ENCODE assay signal across 15 mouse cellular contexts in the genomic region with DNA sequence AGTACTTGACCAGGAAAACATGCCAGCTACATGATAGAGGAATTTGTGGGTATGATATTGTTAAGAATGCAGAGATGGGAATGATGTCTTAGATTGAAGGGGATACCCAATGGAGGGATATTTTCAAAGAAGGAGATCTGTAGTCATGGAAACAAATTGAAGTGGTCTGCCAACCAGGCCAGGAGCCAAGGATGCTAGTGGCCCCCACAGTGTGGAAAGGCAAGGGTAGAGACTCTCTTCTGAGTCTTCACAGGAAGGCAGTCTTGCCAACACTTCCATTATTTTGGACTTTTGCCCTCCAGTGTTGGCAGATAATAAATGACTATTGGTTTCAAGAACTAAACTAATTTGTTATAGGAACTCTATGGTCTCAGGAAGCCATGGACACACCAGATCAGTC.
"Had no signal": no experiment of that assay in that cellular context is flagged by ENCODE, and none has a peak within 500 bp of the region (broad histone marks: within the 10 kb centered on the region; RNA-seq: fewer than 3 reads in every experiment).

No protein-coding gene starts in this region.

- H3K36me3 ChIP-seq: limb, embryonic 12.5 days; liver, embryonic 13.5 days; lung, embryonic 15.5 days; midbrain, embryonic 12.5 days had no signal

- H3K9ac ChIP-seq: limb, embryonic 12.5 days; liver, embryonic 13.5 days; liver, postnatal 0 days; lung, embryonic 15.5 days; midbrain, embryonic 12.5 days had no signal

- H3K4me3 ChIP-seq: left cerebral cortex, adult 2 months; limb, embryonic 12.5 days; liver, embryonic 13.5 days; lung, embryonic 15.5 days; megakaryocyte, embryonic 14.5 days; midbrain, embryonic 12.5 days had no signal

- DNase-seq: kidney, postnatal 25 days; liver; liver, embryonic 13.5 days; liver, postnatal 0 days; lung, postnatal 14 days; right cerebral cortex, adult 18-20 months; right cerebral cortex, postnatal 25 days; thymus, postnatal 36 days had no signal

- H3K4me2 ChIP-seq: limb, embryonic 12.5 days; liver, embryonic 13.5 days; lung, embryonic 15.5 days; midbrain, embryonic 12.5 days had no signal

- ATAC-seq: liver, postnatal 0 days; midbrain, embryonic 16.5 days had no signal

- H3K27ac ChIP-seq: left cerebral cortex, adult 2 months; limb, embryonic 12.5 days; liver, embryonic 13.5 days; lung, embryonic 15.5 days; macrophage; midbrain, embryonic 12.5 days had no signal

- H3K27me3 ChIP-seq: limb, embryonic 12.5 days; liver, embryonic 13.5 days; lung, embryonic 15.5 days; megakaryocyte, embryonic 14.5 days; midbrain, embryonic 12.5 days had no signal

- H3K9me3 ChIP-seq: limb, embryonic 12.5 days; liver, embryonic 13.5 days; lung, embryonic 15.5 days; midbrain, embryonic 12.5 days had no signal

- H3K4me1 ChIP-seq: limb, embryonic 12.5 days; liver, embryonic 13.5 days; lung, embryonic 15.5 days; megakaryocyte, embryonic 14.5 days; midbrain, embryonic 12.5 days had no signal
